Mouse (Mus musculus) cerebellum, adult 11-12 months (tissue): Measurements from ENCODE around the gene Hes7.

Experiments used
- DNase-seq: peaks from one replicate; pipeline ENCODE4 v3.0.0; 2022

Hes7 gene

GRCm38 (mm10) chr11:69120221-69121000 is at the start of gene Hes7:
TSS of gene Hes7 (plus strand) at chr11:69120404.
- DNase-seq: peak; percentile 69

- peak; percentile 94 for DNase-seq
These were observed 49.5 kb upstream of the Hes7 start, which contains the start of gene Tmem107 for GRCm38 (mm10) chr11:69070590-69071222. TSS of gene Tmem107 (plus strand) at chr11:69070806.

- no peak for DNase-seq
These were observed 48.9 kb upstream of the Hes7 start for GRCm38 (mm10) chr11:69071262-69071661.

GRCm38 (mm10) chr11:69072234-69072633 is 48.0 kb upstream of the Hes7 start:
- DNase-seq: no peak

GRCm38 (mm10) chr11:69072666-69073064 is 47.5 kb upstream of the Hes7 start:
- DNase-seq: no peak

- DNase-seq: peak; percentile 90
These were observed 46.9 kb upstream of the Hes7 start for GRCm38 (mm10) chr11:69073065-69073888.

GRCm38 (mm10) chr11:69073951-69074775 is 46.0 kb upstream of the Hes7 start:
- DNase-seq: no peak

GRCm38 (mm10) chr11:69074776-69075069 is 45.5 kb upstream of the Hes7 start:
- DNase-seq: no peak

GRCm38 (mm10) chr11:69075764-69076479 is 44.3 kb upstream of the Hes7 start:
- DNase-seq: no peak

- no peak for DNase-seq
These were observed 43.6 kb upstream of the Hes7 start for GRCm38 (mm10) chr11:69076572-69076971.

- DNase-seq: no peak
These were observed 42.9 kb upstream of the Hes7 start for GRCm38 (mm10) chr11:69077316-69077715.

- DNase-seq: no peak
These were observed 42.2 kb upstream of the Hes7 start for GRCm38 (mm10) chr11:69078041-69078440.

GRCm38 (mm10) chr11:69078805-69079438 is 41.3 kb upstream of the Hes7 start:
- DNase-seq: no peak

GRCm38 (mm10) chr11:69080102-69080854 is 39.9 kb upstream of the Hes7 start:
- peak; percentile 8 for DNase-seq

GRCm38 (mm10) chr11:69080855-69081222 is 39.4 kb upstream of the Hes7 start:
- DNase-seq: no peak

GRCm38 (mm10) chr11:69081613-69082012 is 38.6 kb upstream of the Hes7 start:
- no peak for DNase-seq

GRCm38 (mm10) chr11:69085608-69086007 is 34.6 kb upstream of the Hes7 start:
- no peak for DNase-seq

- DNase-seq: no peak
These were observed 33.8 kb upstream of the Hes7 start for GRCm38 (mm10) chr11:69086390-69086789.

GRCm38 (mm10) chr11:69087082-69087481 is 33.1 kb upstream of the Hes7 start:
- peak; percentile 63 for DNase-seq

- DNase-seq: no peak
These were observed 32.6 kb upstream of the Hes7 start for GRCm38 (mm10) chr11:69087597-69087996.
